Mouse (Mus musculus) cortical plate, adult 2 months (tissue): ENCODE data around the gene Gpc5.
"Not testable (repeated sequence)": the region's sequence is repeated elsewhere in the genome, so short reads cannot be mapped to it uniquely, and the experiment has no call there.

Source experiments
- CTCF ChIP-seq: fragments of 200-500 bp; IDR thresholded peaks from 2 replicates; pipeline ENCODE4 v1.5.1; 2011; ENCODE audit warnings: mild to moderate bottlenecking, control low read depth, low read length; ENCODE audit not compliant: insufficient read depth; ENCODE audit errors: extremely low read depth
- POLR2A ChIP-seq: fragments of 200-500 bp; IDR thresholded peaks from 2 replicates; pipeline ENCODE4 v1.6.1; 2011; ENCODE audit warnings: mild to moderate bottlenecking, low read length, control low read depth; ENCODE audit not compliant: insufficient read depth; ENCODE audit errors: extremely low read depth

- TF ChIP-seq CTCF, POLR2A: not testable (repeated sequence)
These were observed 25.9 kb upstream of the Gpc5 start for GRCm38 (mm10) chr14:115066164-115066563.
